Mouse (Mus musculus) CH12.LX (cell line): ENCODE data around the gene Apobec3. TPM values are rescaled to one million over a fixed set of nuclear protein-coding genes. Genes with fewer than 3 reads are reported as not detected.

Experiments
- DNase-seq: peaks from one replicate; pipeline ENCODE4 v3.0.0-alpha.2; 2013; ENCODE audit errors: extremely low read depth
- H3K27ac ChIP-seq: 2 replicates; pipeline ENCODE4 v1.5.1; 2012; ENCODE audit warnings: low read depth, mild to moderate bottlenecking, control low read depth, moderate library complexity; ENCODE audit not compliant: insufficient read depth
- H3K27me3 ChIP-seq: replicated peaks from 2 replicates; pipeline ENCODE3; 2012; ENCODE audit warnings: inconsistent platforms
- H3K36me3 ChIP-seq, 2 experiments: replicated peaks in 1 of 2; 2 replicates each; pipeline versions ENCODE3 to v1.6.1; 2012; ENCODE audit warnings: inconsistent platforms in 1 of 2, low read length in 1 of 2, mild to moderate bottlenecking in 1 of 2, mixed read lengths in 1 of 2, moderate library complexity in 1 of 2; ENCODE audit not compliant: control insufficient read depth in 1 of 2, insufficient read depth in 1 of 2
- H3K4me1 ChIP-seq, 2 experiments: 2 replicates each; pipeline ENCODE4 v1.6.1; 2012; ENCODE audit warnings: inconsistent platforms in 1 of 2, moderate library complexity in 1 of 2; ENCODE audit not compliant: insufficient read depth in 2 of 2, control insufficient read depth in 1 of 2
- H3K4me2 ChIP-seq: 2 replicates; pipeline ENCODE4 v1.6.1; 2012; ENCODE audit warnings: low read depth, mild to moderate bottlenecking, control low read depth; ENCODE audit not compliant: poor library complexity, insufficient read depth, severe bottlenecking
- H3K4me3 ChIP-seq, 3 experiments: fragments of 150-350 bp in 1 of 3; sonication (generic) in 1 of 3; replicated peaks in 1 of 3; 2 replicates each; pipeline versions ENCODE3 to v1.5.1; 2011 to 2012; ENCODE audit warnings: low read depth in 2 of 3, low read length in 2 of 3, mild to moderate bottlenecking in 2 of 3, moderate library complexity in 2 of 3, control low read depth in 1 of 3, improper control_type of control experiment in 1 of 3, inconsistent platforms in 1 of 3, mixed read lengths in 1 of 3; ENCODE audit not compliant: poor library complexity in 1 of 3
- H3K79me2 ChIP-seq: replicated peaks from 2 replicates; pipeline ENCODE4 v1.6.1; 2012; ENCODE audit warnings: mild to moderate bottlenecking, moderate library complexity; ENCODE audit not compliant: control insufficient read depth, poor library complexity, insufficient read depth, severe bottlenecking; ENCODE audit errors: extremely low read depth
- H3K9ac ChIP-seq: 2 replicates; pipeline ENCODE4 v1.6.1; 2012; ENCODE audit warnings: low read depth, mild to moderate bottlenecking, control low read depth, moderate library complexity; ENCODE audit not compliant: insufficient read depth
- H3K9me3 ChIP-seq: replicated peaks from 2 replicates; pipeline ENCODE3; 2012; ENCODE audit warnings: low read length, inconsistent platforms, mixed read lengths
- CHD1 ChIP-seq: IDR thresholded peaks from 2 replicates; pipeline ENCODE4 v1.6.1; 2012; ENCODE audit warnings: low read depth, low read length, improper control_type of control experiment, inconsistent platforms
- CTCF ChIP-seq, 2 experiments: IDR thresholded peaks in 1 of 2; conservative IDR thresholded peaks in 1 of 2; 2 replicates each; pipeline ENCODE4 v1.5.1; 2011 to 2012; ENCODE audit warnings: low read depth in 2 of 2, low read length in 2 of 2, improper control_type of control experiment in 1 of 2, inconsistent platforms in 1 of 2, mild to moderate bottlenecking in 1 of 2, moderate library complexity in 1 of 2
- E2F4 ChIP-seq: IDR thresholded peaks from 2 replicates; pipeline ENCODE4 v1.6.1; 2011; ENCODE audit warnings: low read depth, low read length, improper control_type of control experiment; ENCODE audit not compliant: insufficient replicate concordance
- ELF1 ChIP-seq: IDR thresholded peaks from 2 replicates; pipeline ENCODE4 v1.6.1; 2014; ENCODE audit warnings: low read depth, mild to moderate bottlenecking, inconsistent platforms, low read length, improper control_type of control experiment
- EP300 ChIP-seq: IDR thresholded peaks from 2 replicates; pipeline ENCODE4 v1.6.1; 2011; ENCODE audit warnings: low read length, improper control_type of control experiment
- ETS1 ChIP-seq: conservative IDR thresholded peaks from 2 replicates; pipeline ENCODE4 v1.6.1; 2012; ENCODE audit warnings: low read depth, mild to moderate bottlenecking, inconsistent platforms, low read length, improper control_type of control experiment, moderate library complexity
- GABPA ChIP-seq: IDR thresholded peaks from 2 replicates; pipeline ENCODE4 v1.6.1; 2012; ENCODE audit warnings: low read depth, low read length, improper control_type of control experiment, inconsistent platforms; ENCODE audit not compliant: insufficient replicate concordance
- JUN ChIP-seq: IDR thresholded peaks from 2 replicates; pipeline ENCODE4 v1.6.1; 2011; ENCODE audit warnings: low read depth, mild to moderate bottlenecking, low read length, improper control_type of control experiment, moderate library complexity; ENCODE audit not compliant: insufficient read depth
- MEF2A ChIP-seq: IDR thresholded peaks from 2 replicates; pipeline ENCODE4 v1.6.1; 2014; ENCODE audit warnings: low read depth, mild to moderate bottlenecking, inconsistent platforms, low read length, improper control_type of control experiment, borderline replicate concordance
- MXI1 ChIP-seq: IDR thresholded peaks from 2 replicates; pipeline ENCODE4 v1.6.1; 2011; ENCODE audit warnings: mild to moderate bottlenecking, low read depth, low read length, improper control_type of control experiment
- MYC ChIP-seq: IDR thresholded peaks from 2 replicates; pipeline ENCODE4 v1.6.1; 2011; ENCODE audit warnings: low read depth, mild to moderate bottlenecking, improper control_type of control experiment, low read length
- NELFE ChIP-seq: IDR thresholded peaks from 2 replicates; pipeline ENCODE4 v1.6.1; 2011; ENCODE audit warnings: low read depth, low read length, improper control_type of control experiment
- POLR2A ChIP-seq: IDR thresholded peaks from 2 replicates; pipeline ENCODE4 v1.6.1; 2011; ENCODE audit warnings: low read depth, mild to moderate bottlenecking, improper control_type of control experiment, low read length
- POLR2AphosphoS2 ChIP-seq: IDR thresholded peaks from 2 replicates; pipeline ENCODE4 v1.6.1; 2011; ENCODE audit warnings: low read depth, low read length, improper control_type of control experiment
- RAD21 ChIP-seq: IDR thresholded peaks from 2 replicates; pipeline ENCODE4 v1.6.1; 2011; ENCODE audit warnings: low read depth, mild to moderate bottlenecking, low read length, improper control_type of control experiment, moderate library complexity
- SIN3A ChIP-seq: IDR thresholded peaks from 2 replicates; pipeline ENCODE4 v1.6.1; 2012; ENCODE audit warnings: low read length, improper control_type of control experiment, inconsistent platforms
- SMC3 ChIP-seq: IDR thresholded peaks from 2 replicates; pipeline ENCODE4 v1.6.1; 2011; ENCODE audit warnings: low read depth, low read length, improper control_type of control experiment
- TCF12 ChIP-seq: IDR thresholded peaks from 2 replicates; pipeline ENCODE4 v1.6.1; 2014; ENCODE audit warnings: low read depth, mild to moderate bottlenecking, inconsistent platforms, low read length, improper control_type of control experiment
- UBTF ChIP-seq: IDR thresholded peaks from 2 replicates; pipeline ENCODE4 v1.6.1; 2012; ENCODE audit warnings: low read depth, mild to moderate bottlenecking, inconsistent platforms, low read length, improper control_type of control experiment, moderate library complexity
- USF1 ChIP-seq: IDR thresholded peaks from 2 replicates; pipeline ENCODE4 v1.6.1; 2014; ENCODE audit warnings: low read depth, mild to moderate bottlenecking, inconsistent platforms, low read length, improper control_type of control experiment
- USF2 ChIP-seq: conservative IDR thresholded peaks from 2 replicates; pipeline ENCODE4 v1.6.1; 2011; ENCODE audit warnings: low read depth, low read length, improper control_type of control experiment
- ZC3H11A ChIP-seq: IDR thresholded peaks from 2 replicates; pipeline ENCODE4 v1.6.1; 2012; ENCODE audit warnings: low read depth, mild to moderate bottlenecking, inconsistent platforms, low read length, improper control_type of control experiment
- ZKSCAN1 ChIP-seq: IDR thresholded peaks from 2 replicates; pipeline ENCODE4 v1.6.1; 2012; ENCODE audit warnings: low read depth, inconsistent platforms, low read length, improper control_type of control experiment, borderline replicate concordance
- ZMIZ1 ChIP-seq: IDR thresholded peaks from 2 replicates; pipeline ENCODE4 v1.6.1; 2012; ENCODE audit warnings: low read depth, mild to moderate bottlenecking, inconsistent platforms, low read length, improper control_type of control experiment
- dilution Hi-C: fragments of 300-500 bp; cut with MboI; formaldehyde crosslinking; loops from 2 replicates; pipeline ENCODE4 v1.14.3; 2020; ENCODE audit warnings: low sequenced_read_pairs; ENCODE audit not compliant: extremely low pct_unique_long_range_greater_than_20kb, extremely low pct_ligation_motif_present
- in situ Hi-C: fragments of 300-500 bp; cut with MboI; formaldehyde crosslinking; loops from 3 replicates; pipeline ENCODE4 v1.14.3; 2019; ENCODE audit warnings: low sequenced_read_pairs, low pct_ligation_motif_present, low pct_unique_long_range_greater_than_20kb, mixed read lengths
- polyA plus RNA-seq: library from polyadenylated mRNA; unstranded; fragments of >175 nt; gene quantifications from 2 replicates; pipeline ENCODE4 v1.2.1, GENCODE M21; 2012; ENCODE audit warnings: low read depth; ENCODE audit not compliant: insufficient read length
- total RNA-seq, 2 experiments: library from RNA; depleted of rRNA; stranded (reverse); fragments of 300-350 nt in 1 of 2; fragments of >200 nt in 1 of 2; gene quantifications; 2 replicates each; pipeline ENCODE4 v1.2.3; 2012 to 2014

The Apobec3 gene
- total and polyA plus RNA-seq, 3 experiments, result 3.9 to 94.3 (median 10.4) TPM

DNA sequence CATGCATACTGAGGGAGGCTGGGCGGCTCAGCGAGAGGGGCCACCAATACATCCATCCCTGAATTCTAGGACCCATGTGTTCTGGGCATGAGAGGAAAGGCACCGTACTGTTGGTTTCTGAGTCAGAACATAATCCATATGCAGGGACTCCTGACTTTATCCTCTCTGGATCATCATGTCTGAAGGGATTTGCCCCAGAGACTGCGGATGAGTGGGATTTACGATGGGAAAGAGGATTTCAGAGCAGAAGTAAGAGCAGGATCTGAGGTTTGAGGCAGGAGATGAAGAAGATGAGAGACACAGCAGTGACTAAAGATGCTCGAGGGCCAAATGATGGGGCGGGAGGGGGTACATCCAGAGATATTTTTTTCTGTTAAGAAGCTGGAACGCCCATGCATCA lies 17.9 kb upstream of the Apobec3 start:
- Histone ChIP-seq H3K27me3 (no peaks in the 10 kb centered on the region), H3K4me1 (peaks cover 0 to 4% of the 10 kb centered on the region in 2 experiments; a peak in 1 of 4 replicates), H3K9me3 (peaks cover 8% of the 10 kb centered on the region), H3K4me3 (no peak overlapping the region), H3K79me2 (no peaks in the 10 kb centered on the region), H3K9ac (no peak overlapping the region), H3K4me2 (no peak overlapping the region), H3K36me3 (no peaks in the 10 kb centered on the region), H3K27ac (no peak overlapping the region)
- dilution Hi-C loops (no loop called here), in situ Hi-C loops (no loop called here)
- no peak for DNase-seq
- TF ChIP-seq SMC3 (no peak), JUN (no peak), EP300 (no peak), CTCF (conservative IDR thresholded peaks at IDR 0.05 in 1 of 2, IDR thresholded peaks at IDR 0.05 in 1 of 2; ENCODE audit: low read depth in 2 of 2, low read length in 2 of 2) (no peak), MEF2A (no peak), MXI1 (no peak), ZC3H11A (no peak), CHD1 (no peak), MYC (no peak), UBTF (no peak), USF1 (no peak)

DNA sequence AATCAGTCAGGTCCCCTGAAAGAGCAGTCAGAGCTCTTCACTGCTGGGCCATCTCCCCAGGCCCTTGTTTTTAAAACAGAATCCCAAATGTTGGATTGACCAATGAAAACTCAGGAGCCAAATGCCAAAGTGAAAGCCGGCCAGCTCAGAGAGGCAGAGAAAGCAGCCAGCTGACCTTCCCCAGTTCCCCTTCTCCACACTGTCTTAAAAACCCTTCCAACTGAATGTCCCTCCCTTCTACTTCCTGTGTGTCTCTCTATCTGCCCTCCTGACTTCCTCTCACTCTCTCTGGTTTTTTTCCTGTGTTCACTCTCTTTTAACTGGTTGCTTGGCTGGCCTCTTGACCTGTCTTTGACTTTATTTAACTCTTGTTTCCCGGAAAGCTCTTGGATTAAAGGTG lies 17.5 kb upstream of the Apobec3 start:
- no peak overlapping the region for H3K27ac ChIP-seq
- no peak for DNase-seq
- no peak overlapping the region for H3K4me2 ChIP-seq
- dilution Hi-C loops (no loop called here), in situ Hi-C loops (no loop called here)
- H3K4me1 ChIP-seq, result peaks cover 0 to 4% of the 10 kb centered on the region in 2 experiments; a peak in 1 of 4 replicates
- no peaks in the 10 kb centered on the region for H3K36me3 ChIP-seq
- H3K27me3 ChIP-seq, result no peaks in the 10 kb centered on the region
- H3K79me2 ChIP-seq, result no peaks in the 10 kb centered on the region
- no peak overlapping the region for H3K9ac ChIP-seq
- H3K4me3 ChIP-seq, result no peak overlapping the region
- H3K9me3 ChIP-seq, result peaks cover 8% of the 10 kb centered on the region
- no peak for TF ChIP-seq ETS1
- TF ChIP-seq RAD21, result no peak
- TF ChIP-seq TCF12, result no peak
- TF ChIP-seq NELFE, result no peak
- TF ChIP-seq E2F4, result no peak
- no peak for TF ChIP-seq SMC3
- TF ChIP-seq POLR2A, result no peak
- no peak for TF ChIP-seq ZKSCAN1
- TF ChIP-seq GABPA, result no peak
- no peak for TF ChIP-seq ZMIZ1
- no peak for TF ChIP-seq POLR2AphosphoS2
- TF ChIP-seq SIN3A, result no peak
- no peak for TF ChIP-seq USF2
- no peak for TF ChIP-seq ELF1
